Mouse (Mus musculus) kidney, postnatal 4 days (tissue): Measurements from ENCODE around the gene Asb2.

Experiments used
- DNase-seq, 2 experiments: peaks; one replicate each; pipeline ENCODE4 v3.0.0; 2021; ENCODE audit warnings: mixed read lengths in 2 of 2

Gene Asb2

DNA sequence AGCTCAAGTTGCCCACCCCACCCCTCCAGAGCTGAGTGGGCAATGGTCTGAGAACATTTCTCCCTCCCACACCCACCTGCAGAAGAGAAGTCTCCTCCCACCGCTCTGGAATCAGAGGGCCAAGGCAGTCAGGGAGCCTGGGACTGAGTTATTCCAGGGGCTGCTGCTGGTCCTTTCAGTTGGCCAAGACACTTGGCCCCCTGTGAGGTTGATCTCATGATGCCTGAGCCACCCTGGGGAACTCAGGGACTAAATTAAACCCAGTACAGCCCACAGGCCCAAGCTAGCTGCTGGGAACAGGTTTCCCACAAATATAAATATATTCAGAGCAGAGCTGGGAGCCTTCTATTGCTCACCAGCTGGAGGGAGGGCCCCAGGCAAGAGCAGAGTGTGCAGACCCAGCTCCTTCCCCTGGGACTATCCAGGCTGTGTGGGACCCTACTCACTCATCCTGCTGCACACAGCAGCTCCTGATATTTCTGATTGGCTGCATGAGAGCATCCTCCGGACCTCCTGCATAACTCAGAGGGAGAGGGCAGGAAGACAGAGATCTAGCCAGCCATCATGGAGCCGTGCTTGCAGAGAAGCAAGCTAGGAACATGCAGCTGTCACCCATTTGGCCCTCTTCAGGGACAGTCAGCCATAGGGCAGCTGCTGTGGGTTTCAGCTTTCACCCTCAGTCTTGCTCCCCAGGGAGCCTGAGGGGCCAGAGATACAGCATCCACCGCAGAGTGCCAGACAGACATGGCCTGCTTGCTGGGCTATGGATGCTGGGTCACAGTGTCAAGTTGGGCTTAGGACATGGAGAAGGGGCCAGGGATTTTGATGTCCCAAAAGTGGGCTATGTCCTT, 3.4 kb upstream of the Asb2 start:
- DNase-seq, result no peak

DNA sequence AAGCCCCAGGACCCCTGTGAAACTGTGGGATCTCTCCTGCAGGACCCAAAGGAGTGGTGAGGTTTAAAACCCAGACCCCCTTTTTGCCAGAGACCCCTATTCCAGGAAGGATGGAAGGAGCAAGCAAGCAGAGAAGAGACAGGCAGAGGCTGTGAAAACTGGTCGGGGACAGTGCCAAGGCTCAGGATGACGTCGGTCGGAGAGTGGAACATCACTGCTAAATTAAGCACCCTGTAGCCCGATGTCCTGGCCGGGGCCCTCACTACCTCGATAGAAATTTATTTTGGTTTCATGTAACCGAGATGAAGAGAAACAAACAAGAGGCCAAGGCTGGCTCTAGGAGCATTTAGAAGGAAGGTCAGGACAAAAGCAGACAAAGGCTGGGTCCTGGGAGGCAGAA, 2.4 kb upstream of the Asb2 start:
- no peak for DNase-seq

DNA sequence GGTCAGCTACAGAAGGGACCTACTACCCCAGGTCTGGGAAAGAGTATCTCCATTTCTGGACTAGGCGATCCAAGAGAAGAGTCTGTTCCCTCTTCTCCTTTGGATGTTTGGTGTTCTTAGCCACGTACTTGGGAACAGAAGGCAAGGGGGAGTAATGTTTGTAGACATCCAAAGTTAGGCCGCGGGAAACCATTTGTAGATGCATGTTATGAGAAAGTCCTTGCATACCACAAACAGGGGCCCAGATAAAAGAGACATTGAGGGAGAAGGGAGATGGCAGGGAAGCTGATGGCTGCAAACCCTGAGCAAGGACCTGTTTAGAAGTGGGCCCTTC, 581 bp upstream of the Asb2 start:
- DNase-seq, result no peak

DNA sequence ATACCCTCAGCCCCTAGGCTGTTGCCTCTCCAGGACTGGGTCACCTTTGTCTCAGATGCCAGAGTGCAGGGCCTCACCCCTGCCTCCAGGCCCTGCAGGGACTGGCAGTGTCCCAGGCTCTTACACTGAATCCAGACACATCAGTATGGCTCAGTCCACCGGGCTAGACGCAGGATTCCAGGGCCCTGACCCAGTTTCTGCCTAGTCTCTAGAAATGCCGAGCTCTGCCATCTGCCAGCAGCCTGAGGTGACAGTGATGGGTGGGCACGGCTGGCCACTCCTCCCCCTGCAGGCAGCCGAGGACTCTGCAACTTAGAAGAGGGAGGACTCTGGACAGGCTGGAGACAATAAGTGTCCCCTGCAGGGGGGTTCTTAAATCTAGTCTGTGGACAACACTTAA, 2.3 kb downstream of the Asb2 start:
- peak; percentile 47 to 58 for DNase-seq

DNA sequence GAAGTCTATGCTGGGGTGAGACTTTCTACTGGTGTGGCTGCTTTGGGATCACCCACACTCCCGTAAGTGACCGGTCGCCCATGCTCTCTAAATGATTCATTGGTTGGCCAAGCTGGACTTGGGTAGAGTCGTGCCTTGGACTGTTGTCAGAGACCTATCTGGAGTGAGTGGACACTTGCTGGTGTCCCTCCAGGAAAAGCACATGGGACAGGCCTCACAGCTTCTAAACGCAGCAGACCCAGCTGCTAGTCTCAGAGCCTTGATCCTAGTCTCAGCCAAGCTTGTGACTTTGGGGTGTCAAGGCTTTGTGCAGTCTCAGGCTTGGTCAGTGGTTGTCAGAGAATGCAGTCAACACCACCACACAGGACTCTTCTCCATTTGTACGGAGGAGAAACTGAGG, 3.1 kb downstream of the Asb2 start:
- no peak for DNase-seq

DNA sequence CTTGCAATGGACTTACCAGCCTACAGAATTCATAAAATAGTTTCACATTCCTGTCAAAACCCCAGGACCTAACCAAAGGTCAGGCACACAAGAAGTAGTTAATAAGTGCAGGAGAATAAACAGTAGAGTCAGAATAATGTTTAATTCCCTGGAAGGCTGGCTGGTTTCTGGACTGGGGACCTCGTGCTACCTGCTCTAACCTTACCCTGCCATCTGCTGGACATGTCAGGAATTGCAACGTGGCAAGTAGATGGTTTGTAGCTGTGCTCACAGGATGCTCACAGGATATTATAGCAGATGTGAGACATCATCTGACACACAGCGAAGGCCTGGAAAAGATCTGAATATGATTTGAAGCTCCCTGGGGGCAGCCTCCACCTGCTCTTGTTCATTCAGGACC, 7.3 kb downstream of the Asb2 start:
- DNase-seq, result peak; percentile 92 to 93

DNA sequence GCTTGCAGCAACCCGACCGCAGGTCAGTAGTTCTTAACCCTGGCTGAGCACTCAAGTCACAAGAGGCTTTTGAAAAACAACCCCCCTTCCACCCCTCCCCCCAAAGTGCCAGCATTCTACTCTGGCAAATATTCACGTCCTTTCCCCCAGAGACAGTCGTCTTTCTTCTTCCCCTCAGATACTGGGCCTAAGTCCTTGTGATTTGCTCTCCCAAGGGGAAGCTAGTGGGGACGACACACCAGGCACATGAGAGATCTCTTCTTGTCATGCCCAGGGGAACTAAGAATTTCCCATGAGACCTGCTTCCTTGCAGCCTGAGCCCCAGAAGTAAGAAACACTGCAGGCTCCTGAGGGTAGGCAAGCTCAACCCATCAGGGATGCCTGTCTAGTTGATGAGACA, 8.4 kb downstream of the Asb2 start:
- DNase-seq, result no peak

DNA sequence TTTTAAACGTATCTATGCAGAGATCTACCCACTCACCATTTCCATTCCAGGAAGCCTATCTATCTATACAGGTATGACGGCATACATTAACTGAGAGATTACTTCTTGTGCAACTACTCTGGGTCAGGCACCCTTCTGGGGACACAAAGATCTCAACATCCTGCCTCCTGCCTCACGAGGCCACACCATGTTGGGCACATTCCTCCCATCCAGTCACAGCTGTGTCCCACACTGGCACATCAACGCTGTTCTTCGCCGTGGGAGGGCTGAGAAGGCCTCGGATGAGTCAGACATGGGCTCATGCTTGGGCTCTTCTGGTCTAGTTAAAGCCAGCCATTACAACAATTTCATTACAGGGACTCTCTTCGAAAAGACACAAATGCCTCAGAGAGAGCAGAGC, 8.9 kb downstream of the Asb2 start:
- DNase-seq, result no peak

DNA sequence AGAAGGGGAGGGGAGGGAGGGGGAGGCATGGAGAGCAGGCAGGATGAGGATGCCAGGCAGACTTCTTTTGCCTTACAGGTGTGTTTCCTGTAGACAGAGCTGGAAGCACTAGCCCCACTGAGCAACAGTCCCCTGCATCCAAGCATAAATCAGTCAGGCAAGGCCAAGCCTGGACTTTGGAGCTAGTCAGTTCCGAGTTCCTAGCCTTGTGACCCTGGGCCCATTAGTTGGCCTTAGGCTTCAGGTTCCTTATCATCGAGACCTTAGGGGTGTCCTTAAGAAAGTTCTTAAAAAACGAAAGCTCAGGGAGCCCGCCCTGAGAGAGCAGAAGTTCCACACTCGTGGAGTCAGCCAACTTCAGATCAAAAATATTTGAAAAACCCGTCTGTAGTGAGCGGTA, 10.9 kb downstream of the Asb2 start:
- no peak for DNase-seq

DNA sequence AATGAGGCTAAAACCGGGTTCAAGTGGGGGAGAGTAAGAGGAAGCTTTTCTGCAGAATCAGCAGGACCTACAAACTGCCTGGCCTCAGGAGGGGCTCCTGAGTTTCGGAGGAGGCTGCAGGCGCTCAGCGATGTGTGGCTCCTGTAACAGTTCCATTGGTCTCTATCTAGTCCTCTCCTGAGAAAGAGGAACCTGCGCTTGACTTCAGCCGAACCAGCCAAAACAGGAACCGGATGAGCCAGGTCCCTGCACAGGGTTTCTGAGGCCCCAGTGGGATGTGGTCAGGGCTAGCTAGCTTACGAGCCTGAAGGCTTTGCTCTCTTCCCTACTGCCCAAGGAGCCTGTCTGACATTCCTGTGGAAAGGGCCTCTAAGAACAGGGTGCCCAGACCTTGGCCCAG, 12.3 kb downstream of the Asb2 start:
- DNase-seq, result peak in 1 of 2 experiments; percentile 32

DNA sequence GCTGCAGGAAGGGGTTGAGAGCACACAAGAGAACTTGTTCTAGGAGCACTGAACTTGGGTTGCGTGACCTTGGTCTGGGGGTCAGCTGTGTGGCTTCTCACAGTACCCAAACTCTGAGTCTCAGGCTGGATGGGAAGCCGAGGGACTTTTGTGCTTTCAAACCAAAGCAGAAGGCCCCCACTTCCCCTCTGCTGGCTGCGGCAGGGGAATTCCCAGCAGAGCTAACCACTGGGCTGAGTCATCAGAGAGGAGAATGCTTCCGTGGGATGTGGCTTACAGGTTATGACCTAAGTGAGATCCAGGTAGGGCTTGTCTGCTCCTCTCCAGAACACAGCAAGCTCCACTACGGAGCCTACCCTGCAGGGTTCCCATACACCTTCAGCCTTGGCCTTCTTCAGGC, 14.6 kb downstream of the Asb2 start:
- DNase-seq, result peak in 1 of 2 experiments; percentile 18

DNA sequence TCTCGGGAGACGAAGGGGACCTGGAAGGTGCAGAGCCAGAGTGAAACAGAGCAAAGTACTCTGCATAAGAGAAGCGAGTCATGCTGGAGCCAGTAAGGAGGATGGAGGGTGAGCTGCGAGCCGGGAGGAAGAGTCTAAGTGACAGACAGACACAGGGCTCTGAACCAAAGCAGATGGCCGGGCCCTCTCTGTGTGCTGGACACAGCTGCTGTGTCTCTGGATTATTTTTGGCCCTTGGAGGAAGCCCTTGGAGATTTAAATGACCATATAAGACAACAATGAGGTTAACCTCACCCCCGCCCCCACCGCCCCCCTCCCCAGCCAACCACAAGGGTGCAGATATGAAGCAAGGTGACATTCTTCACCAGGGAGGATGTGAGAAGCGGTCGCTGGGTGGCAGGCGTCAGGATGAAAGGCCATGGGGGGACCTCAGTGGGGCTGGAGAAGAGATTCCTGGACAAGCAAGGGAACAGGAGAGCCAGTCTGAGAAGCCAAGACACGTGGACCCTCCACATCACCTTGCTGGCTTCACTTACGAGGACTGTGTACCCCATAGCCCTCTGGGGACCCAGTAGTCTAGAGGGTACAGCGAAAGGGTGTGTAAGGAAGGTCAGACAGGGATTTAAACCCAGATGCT, 17.5 kb downstream of the Asb2 start:
- peak; percentile 54 to 63 for DNase-seq

DNA sequence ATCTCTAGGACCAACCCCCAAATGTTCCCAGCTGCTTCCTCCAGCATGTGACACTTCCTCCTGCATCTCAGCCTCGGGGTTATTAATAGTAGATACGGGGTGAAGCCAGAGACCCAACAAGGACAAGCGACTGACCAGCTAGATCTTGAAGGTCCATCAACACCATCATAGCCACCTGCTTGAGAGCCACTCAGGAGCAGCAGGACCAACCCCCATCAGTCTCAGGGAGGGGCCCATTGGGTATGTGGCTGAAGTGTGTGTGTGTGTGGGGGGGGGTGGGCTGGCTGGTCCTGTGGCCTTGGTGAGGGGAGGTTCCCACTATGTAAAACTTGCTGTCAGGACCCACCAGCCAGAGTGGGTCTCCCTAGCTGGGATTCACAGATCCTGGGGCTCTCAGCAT, 19.0 kb downstream of the Asb2 start:
- no peak for DNase-seq

DNA sequence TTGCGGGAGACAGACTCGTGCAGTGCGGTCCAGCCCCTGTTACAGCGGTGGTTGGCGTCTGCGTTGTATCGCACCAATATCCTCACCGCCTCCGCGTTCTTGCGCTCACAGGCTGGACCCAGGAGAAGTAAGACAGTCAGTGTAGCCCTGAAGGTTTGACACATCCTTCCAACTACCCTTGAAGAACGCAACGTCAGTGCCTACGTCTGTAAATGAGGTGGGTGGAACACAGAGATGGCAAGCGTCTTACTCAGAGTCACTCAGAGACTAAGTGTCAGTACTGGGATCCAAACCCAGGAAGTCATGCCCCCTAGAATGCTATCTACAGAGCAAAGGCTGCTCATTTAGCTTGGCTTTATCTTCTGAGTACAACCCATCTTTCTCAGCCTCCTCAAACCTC, 22.4 kb downstream of the Asb2 start:
- no peak for DNase-seq

DNA sequence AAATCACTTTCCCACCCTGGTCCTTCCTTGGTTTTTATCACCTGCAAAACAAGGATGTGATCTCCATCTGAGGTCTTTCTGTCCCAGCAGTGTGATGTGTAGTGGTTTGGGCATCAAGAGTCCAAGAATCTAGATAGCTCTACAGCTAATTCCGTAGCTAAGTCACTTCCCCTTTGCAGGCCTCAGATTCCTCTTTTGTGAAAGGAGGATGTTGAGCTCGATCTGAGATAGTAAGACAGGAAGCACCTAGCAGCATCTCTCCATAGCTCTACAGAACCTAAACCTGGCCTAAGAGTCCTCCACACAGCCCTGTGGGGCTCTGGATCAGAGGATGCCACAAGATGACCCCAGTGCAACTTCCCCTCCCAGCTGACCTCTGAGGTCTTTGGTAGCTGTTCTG, 22.9 kb downstream of the Asb2 start:
- no peak for DNase-seq

DNA sequence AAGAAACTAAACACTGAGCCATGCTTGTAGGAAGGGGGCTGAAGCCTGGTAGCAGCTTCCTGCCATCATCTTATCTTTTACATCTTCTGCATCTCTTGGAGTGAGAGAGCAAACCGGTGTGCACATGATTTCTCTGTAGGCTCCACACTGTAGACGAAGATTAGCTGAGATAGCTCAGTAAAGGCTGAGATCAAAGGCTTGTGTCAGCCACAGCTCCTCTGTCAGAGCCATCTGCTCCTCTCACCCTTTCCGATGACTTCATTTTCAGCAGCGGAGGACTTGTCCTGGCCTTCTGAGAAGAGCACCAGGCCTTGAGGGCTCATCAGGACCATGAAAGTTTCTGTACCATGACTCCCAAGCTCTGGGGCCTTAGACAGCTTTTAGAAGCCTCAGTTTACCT, 24.3 kb downstream of the Asb2 start:
- DNase-seq, result no peak

DNA sequence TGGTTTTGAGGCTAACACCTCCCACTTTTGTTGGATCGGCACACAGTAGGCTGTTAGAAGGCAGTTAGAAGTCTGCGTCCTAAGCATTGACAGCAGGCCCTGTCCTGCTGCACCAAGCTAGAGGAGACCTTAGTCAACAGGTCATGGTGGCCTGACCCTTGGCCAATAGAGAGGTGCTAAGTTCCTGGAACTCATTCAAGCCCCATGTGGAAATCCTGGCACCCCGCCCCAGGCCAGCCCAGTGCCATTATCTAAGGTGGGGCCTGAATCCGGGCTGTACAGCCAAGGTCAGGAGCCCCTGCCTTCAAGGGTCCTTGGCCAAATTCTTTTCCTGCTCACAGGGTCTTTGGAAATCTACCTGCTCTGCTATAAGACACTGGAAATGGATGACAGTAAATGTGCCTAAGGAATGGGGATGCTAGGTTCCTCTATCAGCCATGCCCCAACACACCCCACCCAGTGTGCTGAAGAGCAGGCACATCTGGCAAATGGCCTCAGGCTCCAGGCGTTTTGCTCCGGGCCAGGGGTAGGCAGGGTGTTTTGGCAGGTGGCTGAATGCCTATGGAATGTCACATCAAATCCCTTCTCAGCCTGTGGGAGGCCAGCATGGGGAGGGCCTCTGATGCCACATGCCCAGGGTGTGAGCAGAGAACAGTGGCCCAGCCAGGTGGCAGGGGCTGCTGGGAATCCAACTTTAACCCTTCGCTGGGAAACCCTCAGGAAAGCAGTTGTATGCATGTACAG, 27.2 kb downstream of the Asb2 start:
- no peak for DNase-seq

DNA sequence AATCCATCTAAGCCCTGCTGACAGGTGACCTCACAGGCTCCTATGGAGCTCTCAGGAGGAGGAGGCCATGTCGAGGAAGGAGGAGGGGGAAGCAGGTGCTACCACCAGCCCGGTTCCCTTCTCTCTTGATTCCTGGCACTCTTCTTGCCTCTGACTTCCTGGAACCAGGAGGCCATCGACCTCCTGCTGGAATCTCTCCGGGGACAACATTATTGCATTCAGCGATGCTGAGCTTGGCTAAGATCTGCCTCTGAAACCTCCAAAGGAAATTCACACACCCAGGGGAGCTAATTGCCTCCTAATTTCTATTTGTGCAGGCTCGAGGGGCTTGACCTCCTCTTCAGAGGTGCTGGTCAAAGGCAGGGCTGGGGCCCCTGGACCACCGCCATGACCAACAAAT, 28.7 kb downstream of the Asb2 start:
- DNase-seq, result no peak

DNA sequence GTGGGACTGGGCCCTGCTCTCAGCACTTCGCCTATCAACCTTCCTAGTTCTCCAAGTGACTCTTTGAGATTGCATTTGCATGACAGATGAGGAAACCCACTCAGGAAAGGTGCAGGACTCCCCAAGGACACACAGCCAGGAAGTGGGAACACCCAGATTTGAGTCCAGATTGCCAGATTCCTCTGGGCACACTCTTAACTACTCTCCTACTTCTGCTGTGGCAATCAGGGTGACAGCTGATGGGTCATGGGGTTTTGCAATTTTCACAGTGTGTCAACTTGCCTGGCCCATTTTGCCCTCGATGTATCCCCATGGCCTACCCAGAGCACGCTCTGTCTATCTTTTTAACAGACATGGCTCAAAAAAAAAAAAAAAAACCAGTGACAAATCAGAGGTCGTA, 29.2 kb downstream of the Asb2 start:
- DNase-seq, result no peak

DNA sequence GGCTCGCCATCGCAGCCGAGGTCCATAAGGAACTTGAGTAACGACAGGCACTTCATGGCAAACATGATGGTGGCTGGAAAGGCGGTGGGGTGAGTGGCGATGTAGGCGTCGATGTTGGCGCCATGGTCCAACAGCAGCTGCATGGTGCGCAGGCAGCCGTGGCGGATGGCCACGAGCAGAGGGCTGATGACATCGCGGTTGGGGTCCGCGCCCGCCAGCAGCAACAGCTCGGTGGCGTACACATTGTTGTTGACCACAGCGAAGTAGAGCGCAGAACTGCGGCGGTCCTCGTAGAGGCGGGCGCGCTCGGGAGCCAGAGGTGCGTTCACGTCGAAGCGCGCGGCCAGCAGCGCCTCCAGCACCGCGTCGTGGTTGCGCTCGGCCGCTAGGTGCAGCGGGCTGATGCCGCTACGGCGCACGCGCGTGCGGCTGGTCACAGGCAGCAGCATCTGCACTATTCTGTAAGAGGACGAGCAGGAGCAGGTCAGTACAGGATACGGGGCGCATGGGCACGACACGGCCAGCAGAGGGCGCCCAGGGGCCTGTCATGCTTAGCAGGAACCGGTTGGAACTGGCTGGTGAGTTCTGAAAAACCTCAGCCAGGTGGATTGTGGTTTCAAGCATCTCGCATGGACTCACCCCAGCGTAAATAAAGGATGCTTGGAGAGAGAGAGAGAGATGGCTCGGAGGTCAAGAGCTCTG, 30.5 kb downstream of the Asb2 start:
- DNase-seq, result peak; percentile 95 to 96

DNA sequence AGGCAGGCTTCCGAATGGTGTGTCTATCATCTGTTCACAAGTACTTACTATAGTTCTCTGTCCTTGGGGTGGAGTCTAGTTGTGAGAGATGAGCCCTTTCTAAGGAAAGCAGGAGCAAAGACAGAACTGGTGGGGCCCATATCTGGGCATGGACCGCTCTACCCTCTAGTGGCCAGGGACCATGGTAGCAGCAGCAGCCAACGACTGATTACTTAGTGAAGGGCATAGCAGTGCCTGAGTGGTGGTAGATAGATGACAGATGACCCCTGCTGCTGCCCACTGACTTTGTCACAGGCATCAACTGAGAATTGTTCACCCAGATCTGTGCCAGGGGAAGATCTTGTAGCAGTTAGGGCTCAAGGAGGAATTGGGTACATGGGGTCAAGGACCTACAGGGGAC, 33.0 kb downstream of the Asb2 start:
- peak; percentile 58 to 62 for DNase-seq

DNA sequence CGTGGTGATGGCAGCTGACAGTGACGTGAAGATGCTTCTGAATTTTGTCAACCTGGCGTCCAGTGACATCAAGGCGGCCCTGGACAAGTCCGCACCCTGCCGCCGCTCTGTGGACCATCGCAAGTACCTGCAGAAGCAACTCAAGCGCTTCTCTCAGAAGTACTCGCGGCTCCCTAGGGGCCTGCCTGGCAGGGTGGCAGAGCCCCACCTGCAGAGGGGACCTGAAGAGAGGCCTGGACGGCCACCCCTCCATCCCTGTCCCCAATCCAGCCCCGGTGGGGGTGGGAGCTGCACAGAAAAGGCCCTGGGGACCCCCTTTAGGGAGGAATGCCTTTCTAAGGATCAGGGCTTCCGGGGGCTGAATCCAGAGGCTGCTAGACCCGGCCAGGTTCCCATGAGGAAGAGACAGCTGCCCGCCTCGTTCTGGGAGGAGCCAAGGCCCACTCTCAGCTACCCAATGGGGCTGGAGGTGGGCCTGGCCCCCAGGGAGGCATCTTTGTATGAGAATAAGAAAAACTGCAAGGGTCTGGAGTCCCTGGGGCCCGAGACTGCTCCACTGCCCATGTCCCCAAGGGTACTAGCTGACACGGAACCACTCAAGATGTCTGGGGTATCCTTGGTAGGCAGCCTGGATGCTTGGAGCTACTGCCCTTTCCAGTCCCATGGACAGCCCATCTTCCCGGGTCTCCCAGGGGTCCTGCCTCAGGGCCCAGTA, 39.8 kb downstream of the Asb2 start:
- no peak for DNase-seq
